Mouse (Mus musculus): Measurements from ENCODE around the gene Phgr1.

Gene Phgr1

DNA sequence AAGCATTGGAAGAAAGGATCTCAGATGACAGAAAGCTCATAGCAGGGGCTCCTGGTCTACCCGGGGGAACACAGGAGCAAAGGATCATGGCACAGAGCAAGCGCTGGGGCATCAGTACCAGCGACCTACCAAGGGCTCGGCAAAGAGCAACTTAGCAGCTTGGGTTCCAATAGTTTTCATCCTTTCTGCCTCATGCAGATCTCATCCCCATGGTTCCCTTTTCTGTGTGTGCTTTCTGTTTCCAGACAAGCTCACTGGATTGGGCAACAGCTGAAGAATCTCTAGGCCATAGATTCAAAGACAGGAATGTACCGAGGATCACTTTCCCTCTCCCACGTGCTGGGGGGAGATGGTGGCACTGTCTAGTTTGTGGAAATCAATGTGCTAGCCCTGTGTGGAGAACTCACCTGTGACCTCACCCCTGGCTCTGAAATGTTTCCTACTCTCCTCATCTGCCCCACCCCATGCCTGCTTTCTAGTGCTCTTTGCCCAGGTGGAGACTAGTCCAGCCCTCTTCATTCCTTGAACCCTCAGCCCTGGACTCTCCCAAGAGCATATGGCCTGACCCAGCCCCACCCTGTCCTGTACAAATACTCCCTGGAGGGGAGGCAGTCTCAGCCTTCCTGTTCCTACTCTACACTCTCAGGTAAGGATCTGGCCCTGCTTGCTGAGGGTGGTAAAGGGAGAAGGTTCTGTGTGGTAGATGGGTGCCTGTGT, at the start of gene Phgr1:
Gene Phgr1 (plus strand): TSS at position 612 of the 717 bp plus-strand sequence.
- DNase-seq: no peak

DNA sequence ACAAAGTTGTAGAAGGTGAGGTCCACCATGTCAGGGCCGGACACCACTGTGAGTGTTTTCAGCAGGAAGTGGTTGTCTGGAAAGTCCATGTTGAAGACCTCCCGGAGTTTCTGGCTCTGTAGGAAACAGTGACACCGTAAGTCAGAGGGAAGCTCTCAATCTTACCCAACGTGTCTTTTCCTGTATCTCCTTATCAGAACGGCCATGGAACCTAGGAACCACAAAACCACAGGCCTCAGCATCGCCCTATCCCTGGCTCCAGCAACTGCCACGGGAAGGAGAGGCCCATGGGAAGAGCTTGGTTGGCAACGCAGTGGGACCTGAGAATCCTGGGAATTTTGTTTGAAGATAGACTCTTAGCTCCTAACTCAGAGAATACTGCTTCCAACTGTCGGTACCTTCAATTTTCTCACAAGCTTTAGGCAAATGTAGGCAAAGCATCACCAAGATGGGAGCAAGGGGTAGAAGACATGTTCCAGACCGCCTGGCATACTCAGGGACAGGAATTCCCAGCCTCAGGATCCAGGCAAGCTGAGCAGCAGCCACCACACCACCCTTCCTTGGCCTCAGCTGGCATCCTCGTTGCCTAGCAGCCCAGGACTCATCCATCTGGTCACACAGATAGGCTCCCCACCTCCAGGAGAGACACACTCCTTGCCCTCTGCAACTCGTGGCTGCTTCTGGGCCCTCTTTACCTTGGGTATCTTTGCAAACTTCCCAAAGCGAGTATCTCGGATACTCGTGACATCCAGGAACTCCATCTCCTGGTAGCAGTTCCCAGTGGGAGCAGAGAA, 48.7 kb upstream of the Phgr1 start:
- DNase-seq: no peak

DNA sequence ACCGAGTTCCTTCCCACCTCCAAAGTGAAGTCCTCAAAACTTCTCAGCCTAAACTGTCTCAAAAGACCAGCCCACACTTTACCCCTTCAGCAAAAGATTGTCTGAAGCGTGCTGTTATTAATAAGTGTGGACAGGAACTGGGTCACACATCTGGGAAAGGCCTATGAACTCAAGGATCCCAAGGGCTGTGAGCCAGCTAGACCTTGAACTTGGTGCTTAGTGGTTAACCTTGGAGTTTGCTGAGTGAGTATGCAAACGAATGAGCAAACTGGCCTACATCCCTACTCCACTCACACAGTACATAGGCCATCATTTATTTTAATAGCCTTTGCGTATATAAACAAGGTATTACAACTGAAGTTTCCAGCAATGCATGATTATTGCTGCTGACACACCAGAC, 47.1 kb upstream of the Phgr1 start:
- DNase-seq: no peak

DNA sequence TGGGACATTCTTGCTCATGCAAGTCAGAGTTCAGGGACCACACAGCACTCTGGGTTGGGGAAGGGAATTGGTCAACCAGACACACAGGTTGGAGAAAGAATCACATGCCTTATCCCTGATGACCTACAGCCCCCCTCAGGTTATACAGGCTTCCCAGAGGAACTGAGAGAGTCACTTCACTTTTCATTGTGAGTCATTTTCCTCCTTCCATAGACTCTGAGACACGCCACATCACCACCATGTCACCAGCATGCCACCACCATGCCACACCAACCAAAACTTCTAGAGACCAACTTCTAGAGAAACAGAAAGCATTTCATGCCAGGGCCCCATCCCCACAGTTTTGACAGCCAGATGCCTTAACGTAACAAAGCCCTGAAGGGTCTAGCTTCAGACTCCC, 45.7 kb upstream of the Phgr1 start:
- DNase-seq: no peak

DNA sequence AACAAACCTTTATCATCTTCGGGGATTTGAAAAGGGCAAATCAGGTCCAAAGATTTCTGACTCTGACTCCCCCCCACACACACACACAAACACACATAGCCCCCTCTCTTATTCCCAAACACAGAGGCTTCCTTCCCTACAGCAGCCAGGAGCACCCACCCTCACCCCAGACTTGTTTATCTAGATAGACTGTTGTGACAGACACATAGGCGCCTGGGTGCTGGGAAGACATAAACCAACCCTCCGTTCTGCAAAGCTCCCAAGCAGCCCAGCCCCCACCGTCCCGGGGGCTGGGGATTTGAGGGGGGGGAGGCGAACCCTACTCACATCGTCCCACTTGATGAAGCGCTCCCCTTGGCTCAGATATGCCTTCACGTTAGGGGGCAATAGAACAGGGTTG, 44.7 kb upstream of the Phgr1 start:
- no peak for DNase-seq

DNA sequence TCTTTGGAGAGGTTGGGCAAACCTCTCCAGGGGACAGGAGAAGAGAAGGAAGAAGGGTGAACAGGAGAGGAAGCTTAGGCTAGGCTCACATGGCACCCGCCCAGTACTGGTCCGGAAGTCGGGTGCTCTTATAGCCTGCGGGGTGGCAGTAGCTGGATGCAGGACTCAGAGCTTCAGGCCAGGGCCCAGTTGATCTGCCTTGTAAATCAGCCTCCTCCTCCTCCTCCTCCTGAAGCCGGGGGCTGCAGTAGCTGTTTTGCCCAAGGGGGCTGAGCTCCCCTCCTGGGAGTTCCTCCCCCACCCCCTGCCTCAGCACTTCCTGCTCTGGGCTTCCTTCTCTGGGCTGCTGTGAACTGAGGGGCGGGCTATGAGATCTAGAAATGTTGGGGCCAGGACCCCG, 44.2 kb upstream of the Phgr1 start, which contains the start of gene Plcb2:
Gene Plcb2 (minus strand): TSS at position 102 of the 400 bp plus-strand sequence.
- peak; percentile 80 for DNase-seq

DNA sequence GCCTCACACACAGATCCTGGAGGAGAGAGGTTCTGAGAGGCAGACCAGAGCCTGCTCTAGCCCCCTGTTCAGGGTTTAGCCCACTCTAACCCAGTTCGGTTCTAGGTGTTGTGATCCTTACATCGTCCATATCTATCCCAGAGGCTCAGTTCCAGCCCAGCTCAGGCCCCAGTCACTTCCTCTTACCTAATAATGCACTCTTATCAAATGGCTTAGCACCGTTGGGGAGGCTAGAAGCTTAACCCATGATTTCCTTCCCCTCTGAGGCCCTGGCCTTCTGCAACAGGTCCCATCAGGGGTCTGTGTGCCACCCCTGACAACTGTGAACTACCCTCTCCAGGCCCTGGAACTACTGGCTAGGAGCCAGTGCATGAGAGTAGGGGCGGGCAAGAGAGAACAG, 43.4 kb upstream of the Phgr1 start:
- DNase-seq: no peak

DNA sequence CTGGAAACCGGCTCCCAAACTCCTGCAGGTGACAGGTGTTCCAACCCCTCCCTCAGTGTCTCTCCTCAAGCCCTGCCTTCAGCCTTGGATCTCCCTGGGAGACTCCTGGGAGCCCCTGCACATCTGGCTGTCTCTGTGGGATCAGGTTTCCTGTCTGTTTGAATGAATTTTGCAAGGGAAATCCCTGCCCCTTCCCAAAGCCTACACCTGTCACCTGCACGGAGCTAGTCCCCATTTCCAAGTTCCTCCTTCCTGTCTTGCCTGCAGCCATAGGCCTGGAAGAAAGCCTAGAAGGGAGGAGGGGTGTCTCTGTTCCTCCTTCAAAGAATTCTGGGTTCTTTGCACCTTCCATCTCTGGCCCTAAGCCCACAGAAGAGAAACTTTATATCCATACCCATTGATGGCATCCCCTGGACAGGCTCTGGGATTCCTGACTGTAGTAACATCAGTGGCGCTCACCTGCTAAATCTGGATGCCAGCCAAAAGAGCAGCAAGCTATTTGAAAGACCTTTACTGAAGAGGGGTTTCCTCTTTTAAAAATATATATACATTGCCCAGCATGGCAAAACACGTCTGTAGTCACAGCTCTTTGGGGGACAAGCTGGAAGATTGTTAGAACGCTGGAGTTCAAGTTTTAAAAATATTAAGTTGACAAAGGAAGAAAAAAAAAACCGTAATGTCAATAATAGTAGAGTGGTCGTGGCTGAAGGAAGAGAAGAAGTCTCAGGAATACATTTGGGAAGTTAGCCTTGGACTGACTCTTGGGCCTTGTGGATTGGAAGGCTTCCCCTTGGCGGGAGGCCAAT, 42.5 kb upstream of the Phgr1 start:
- DNase-seq: no peak

DNA sequence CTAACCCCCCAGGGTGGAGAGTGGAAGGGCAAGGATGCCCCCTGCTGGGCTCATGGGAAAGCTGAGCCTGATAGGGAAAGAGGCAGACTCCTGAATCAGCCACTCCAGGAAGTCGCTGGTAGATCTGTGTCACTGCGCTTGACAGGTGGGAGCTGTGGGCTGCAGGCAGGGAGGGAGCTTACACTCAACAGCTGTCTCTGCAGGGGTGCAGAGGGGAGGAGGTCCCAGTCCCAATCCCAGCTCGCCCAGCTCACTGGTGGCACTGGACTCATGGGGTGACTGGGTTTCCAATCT, 42.0 kb upstream of the Phgr1 start:
- peak; percentile 84 for DNase-seq

DNA sequence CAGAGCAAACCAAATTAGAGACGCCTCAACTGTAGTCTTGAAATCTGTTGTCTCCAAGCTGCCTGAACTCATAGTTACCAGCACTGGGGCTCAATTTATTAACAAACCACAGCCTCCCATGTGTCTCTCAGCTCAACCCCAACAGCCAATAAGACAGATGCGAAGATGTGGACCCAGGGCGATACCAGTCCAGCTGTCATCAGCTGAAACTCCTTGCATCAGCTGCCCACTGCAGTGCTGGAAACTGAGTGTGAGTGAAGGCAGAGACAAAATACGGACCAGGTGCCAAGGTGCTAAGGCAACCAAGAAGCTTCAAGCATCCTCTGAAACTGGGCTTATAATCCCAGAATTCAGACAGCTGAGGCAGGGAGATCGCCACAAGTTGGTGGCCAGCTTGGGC, 40.6 kb upstream of the Phgr1 start:
- DNase-seq: no peak

DNA sequence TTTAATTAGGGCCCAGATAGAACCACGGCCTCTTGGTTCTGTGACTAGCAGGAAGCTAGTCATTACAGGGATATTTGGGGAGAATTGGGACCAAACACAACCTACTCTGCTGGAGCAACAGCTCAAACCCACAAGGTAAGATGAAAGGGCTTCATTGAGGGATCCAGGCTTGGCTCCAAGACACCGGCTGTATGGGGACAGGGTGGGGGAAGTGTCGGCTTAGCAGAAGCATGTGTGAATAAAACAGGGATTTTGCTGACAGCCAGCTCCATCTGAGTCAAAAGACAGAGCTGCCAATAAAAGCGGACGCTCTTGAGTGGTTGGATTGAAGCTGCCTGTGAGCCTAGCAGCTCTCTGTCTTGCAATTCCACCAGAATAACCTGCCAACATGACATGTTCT, 39.2 kb upstream of the Phgr1 start:
- DNase-seq: no peak

DNA sequence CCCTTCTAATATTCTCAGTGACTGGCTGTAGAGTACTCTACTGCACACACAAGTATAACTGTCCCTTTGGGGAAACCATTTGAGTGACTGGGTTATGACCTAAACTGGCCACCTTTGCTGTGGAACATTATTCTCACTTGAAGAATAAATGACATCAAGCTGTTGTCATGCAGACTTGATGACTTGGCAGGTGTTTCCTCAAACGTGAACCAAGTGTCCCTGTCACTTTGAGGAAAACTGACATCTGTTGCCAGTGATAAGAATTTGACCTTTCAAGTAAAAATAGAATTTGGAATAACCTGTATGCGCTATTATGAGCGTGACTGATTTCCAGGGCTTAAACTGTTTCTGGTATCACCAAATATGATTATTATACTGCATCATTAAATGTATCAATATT, 32.2 kb upstream of the Phgr1 start:
- DNase-seq: no peak

DNA sequence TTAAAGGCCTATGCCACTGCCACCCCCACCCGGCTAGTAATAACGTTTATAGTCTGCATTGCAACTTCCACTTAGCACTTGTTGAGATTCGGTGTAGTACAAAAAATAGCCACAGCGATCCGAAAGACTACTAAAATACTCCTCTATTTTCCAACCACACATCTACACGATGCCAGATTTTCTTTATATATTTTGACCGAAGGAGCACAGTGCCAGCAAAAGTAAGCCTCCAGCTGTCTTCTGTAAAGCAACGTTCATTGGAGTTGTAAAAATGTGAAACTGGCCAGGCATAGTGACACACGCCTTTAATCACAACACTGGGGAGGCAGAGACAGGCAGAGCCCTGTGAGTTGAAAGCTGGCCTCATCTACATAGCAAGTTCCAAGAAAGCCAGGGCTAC, 31.4 kb upstream of the Phgr1 start:
- no peak for DNase-seq

DNA sequence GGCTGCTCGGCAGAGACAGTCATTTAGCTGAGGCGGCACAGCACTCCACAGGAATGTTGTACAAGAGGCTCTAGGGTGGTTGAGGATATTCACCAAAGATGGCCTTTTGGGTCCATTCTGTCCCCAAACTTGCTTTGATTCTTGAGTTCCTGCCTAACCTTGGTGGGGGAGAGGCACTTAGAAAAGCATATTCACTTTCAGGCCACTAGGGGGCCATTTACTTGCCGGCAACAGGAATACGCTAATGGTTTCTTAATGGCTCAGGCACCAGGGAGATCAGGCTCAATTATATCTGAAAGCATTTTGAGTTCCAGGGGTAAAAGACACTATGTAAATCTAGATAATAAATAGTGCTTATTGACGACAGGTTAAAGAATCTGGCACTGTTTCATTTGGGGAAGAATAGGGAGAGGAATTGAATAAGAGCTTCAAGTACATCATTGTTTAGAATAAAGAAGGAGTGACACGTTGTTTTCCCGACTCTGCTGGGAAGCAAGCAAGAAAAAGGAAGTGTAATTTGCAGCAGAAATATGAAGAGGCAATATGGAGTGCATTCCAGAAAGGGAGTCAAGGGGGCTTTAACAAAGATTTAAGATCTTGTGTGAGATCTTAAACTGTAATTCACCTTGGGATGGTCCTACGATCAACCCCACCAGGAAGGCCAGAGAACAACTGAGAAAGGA, 29.2 kb upstream of the Phgr1 start:
- DNase-seq: peak; percentile 42

DNA sequence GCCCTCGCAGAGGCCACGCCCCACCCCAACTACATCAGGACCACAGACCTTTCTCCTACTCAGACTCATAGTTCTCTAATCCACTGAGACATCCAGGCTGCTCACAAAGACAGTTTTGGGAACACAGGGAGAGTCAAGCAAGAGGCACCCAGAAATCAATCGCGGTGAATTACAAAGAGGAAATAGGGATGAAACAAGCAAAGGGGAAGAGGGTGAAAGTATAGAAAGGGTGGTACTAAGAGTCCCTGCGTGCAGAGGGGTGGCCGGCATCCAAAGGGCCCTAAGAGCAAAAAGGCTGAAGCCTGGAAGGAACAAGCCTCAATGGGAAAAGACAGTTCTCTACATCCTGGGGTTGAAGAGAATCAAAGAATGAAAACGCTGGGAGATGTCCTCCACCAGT, 27.9 kb upstream of the Phgr1 start:
- no peak for DNase-seq

DNA sequence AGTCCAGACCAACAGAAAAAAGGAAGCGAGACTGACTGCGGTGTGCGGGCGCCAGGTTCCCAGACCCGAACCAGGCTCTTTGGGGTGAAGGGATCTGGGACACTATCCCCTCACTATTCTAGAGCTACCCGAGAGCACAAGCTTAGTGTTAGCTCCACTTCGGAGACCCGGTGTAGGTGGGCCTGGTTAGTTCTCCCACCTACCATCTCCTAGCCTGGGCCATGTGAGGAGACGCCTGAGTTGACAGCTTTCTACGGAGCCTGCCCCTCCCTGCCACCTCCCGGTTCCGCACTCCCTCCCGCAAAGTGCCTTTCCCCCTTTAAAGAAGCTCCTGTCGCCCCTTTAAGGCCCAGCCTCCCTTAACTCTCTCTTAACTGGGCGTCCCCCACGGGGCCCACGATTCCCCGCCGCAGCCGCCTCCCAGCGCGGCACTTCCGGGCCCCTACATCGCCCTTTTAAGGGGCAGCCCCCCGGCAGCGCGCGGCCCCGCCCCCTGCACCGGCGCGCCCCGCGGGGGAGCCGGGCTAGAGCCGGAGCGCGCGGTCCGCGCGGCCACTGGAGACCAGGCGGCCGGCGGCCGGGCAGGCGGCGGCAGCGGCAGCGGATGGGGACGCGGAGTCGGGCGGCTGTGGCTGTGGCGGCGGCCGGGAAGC, 27.2 kb upstream of the Phgr1 start, which contains the start of gene Inafm2:
Gene Inafm2 (plus strand): TSS at position 527 of the 653 bp plus-strand sequence.
- DNase-seq: peak; percentile 94

DNA sequence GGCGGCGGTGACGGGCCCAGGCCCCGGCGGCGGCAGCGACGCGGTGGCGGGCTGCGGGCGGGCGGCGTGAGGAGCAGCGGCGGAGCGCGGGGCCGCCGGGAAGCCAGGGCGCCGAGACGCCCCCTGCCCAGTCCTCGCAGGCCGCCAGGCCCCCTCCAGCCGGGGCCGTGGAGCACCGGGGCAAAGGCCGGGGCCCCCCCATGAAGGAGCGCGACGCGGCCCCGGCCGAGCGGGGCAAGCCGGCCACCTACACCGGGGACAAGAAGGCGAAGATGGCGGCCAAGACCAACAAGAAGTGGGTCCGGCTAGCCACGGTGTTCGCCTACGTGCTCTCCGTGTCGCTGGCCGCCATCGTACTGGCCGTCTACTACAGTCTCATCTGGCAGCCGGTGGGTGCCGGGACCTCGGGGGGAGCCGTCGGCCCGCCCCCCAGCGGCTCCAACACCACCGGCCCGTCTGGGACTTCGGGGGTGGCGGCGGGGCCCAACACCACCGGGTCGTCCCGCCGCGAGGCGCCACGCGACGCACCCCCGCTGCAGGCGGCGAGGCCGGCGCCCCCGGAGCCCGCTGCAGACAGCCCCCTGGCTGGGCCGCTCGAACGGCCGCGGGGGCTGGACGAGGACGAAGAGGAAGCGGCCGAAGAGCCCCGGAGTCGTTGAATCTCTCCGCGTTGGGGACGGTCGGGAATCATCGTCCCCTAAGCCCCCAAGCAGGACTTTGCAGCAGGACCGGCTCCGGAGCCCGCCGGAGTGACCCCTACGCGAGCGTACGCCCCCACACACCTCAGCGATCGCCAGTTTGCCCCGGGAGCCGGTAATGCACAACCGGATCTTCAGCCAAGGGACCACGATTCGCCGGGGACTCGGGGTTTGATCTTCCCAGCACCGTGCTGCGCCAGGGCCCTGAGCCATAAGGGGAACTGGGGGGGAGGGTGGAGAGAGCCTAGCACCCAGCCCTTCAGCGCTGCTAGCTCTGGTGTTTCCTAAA, 26.4 kb upstream of the Phgr1 start:
- DNase-seq: peak; percentile 59

DNA sequence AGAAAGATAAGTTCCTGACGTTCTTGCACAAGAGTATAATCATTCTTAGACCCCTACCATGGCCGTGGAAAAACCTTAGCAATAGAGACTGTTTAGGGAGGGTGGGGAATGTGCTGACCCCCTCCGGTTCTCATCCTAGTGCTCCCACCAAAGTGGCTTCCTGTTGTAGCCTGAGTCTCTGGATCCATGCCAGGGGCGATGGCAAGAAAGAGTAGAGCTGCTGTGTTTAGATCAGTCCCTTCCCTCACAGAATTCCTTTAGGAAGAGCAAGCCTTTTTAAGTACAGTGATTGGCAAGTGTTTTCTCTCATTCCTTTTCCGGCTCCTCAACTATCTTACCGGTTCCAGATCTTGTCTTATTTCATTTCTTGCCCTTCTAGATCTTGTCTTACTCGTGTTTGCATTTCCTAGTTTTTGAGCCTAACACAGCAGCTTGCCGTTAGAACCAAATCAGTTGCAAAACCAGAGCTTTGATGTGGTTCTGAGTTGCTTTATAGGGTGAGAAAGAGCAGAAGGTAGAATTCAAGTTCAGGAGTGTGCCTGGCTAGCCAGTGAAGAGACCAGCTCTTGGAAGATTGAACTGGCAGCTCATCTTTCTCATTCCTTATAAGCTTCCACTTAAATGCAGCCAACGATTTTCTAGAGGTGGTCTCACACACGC, 25.1 kb upstream of the Phgr1 start:
- no peak for DNase-seq

DNA sequence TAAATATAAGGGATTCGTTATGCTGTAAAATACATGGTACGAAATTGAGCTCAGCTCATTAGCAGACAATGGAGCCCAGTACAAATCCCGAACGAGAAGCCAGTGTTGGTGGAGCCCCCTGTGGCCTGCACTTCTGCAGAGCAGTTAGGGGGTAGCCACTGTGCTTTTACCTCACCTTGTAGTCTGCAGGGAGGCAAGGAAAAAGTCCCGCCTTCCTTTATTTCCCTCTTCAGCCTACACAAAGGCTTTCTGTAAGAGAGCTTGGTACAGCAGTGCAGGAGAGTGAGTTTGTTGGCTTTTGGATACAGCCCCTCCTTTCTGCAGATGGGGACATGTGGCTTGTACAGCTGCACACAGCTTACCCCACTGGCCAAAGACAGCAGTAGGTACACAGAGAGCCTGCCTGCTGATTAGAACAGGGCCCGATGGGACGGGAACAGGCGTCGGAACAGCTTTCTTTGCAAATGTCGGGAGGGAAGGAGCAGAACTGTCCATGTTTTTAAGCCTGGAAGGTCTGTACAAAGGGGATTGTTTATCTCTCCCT, 23.2 kb upstream of the Phgr1 start:
- no peak for DNase-seq

DNA sequence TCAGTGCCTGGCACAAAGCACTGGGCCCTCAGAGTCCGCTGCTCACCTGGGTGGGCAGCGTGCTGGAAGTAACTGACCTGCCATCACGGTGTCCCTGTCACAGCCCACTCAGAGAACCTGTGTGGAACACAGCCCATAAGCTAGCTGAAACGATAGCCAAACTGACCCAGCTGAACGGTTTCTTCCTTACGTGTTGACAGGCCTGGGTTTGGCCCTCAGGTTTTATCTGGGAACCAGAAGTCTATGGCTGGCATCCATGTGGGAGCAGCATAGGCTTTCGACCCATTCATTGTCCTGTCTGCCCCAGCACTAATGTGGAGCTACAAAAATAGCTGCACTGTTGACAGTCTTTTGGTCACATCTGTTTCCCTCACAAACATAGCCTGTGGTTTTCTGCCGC, 22.1 kb upstream of the Phgr1 start:
- no peak for DNase-seq
